Mouse (Mus musculus): ENCODE data around the gene Usp33.

Gene Usp33

GRCm38 (mm10) chr3:152342961-152343517, 3.2 kb upstream of the Usp33 start:
- peak; percentile 70 for DNase-seq (ENCODE audit: low read depth, low spot score)

- DNase-seq (ENCODE audit: low read depth, low spot score) = peak; percentile 45
These were observed 409 bp downstream of the Usp33 start for GRCm38 (mm10) chr3:152346633-152347141.

DNA sequence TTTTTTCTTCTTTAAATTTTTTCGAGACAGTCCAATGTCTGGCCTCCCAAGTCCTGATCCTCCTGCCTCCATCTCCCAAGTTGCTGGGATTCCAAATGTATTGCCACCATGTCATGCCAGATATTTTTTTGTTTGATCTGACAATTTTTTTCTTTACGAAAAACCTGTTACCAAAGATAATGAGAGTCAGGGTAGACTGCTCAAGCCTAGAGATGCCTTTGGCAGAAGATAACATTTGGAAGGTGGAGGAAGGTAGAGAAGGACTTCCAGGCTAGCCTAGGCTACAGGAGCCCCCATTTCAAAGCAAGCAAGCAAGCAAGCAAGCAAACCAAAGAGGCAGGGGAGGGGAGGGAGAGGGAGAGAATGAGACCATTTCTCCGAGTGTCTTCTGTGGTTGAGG, 949 bp downstream of the Usp33 start:
- no peak for DNase-seq (ENCODE audit: low read depth, low spot score)

DNA sequence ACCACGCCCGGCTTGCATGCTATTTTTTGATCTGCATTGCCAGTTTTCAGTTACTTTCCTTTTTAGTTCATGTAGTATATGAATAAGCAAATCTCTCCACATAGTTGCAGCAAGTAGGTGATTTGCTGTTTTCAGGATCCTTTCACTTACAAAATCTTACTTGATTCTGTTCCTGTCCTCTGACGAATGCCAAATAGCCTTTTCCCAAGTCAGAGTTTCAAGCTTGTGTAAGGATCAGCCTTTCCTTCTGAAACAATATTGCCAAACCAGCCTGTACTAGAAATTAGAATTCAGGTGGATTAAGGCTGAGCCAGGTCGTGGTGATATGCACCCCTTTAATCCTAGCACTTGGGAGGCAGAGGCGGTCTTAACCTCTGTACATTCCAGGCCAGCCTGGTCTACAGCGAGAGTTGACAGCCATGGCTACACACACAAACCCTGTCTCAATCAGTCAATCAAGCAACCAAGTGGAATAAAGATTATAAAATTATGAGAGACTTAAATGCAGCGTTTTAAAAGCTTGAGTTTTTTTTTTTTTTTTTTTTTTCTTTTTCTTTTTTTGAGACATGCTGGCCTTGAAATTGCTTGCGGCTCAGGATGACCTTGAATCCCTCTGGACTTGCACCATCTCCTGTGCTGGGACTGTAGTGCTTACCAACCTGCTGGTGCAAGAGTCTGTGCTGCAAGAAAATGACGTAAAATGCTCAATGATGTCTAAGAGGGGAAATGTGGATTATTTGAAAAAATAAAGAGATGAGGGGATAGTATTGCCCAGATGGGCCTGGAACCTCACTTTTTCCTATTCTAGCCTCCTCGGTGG, 1.9 kb downstream of the Usp33 start:
- no peak for DNase-seq (ENCODE audit: low read depth, low spot score)

- DNase-seq (ENCODE audit: low read depth, low spot score) = no peak
These were observed 4.2 kb downstream of the Usp33 start for GRCm38 (mm10) chr3:152350431-152350830.

DNA sequence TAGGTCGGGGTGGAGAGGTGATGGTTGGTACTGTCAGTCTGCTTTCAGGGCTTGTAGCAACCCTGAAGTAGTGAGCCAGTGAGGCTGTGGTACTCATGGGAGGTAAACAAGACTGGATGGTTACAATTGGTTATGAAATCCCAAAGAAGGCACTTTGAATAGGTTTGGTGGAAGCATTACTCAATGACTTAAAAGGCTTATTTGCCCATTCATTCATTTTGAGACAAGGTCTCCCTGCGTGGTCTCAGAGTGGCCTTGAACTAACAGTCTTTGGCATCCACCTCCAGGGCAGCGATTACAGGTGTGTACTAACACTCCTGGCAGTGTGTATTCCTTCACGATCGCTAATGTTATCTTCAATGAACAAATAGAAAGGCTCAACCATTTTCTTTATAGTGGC, 4.7 kb downstream of the Usp33 start:
- no peak for DNase-seq (ENCODE audit: low read depth, low spot score)

- no peak for DNase-seq (ENCODE audit: low read depth, low spot score)
These were observed 6.0 kb downstream of the Usp33 start for GRCm38 (mm10) chr3:152352289-152352688.

- DNase-seq (ENCODE audit: low read depth, low spot score) = no peak
These were observed 7.3 kb downstream of the Usp33 start for GRCm38 (mm10) chr3:152353434-152354177.

- DNase-seq (ENCODE audit: low read depth, low spot score) = peak; percentile 45
These were observed 9.1 kb downstream of the Usp33 start for GRCm38 (mm10) chr3:152355361-152355760.

DNA sequence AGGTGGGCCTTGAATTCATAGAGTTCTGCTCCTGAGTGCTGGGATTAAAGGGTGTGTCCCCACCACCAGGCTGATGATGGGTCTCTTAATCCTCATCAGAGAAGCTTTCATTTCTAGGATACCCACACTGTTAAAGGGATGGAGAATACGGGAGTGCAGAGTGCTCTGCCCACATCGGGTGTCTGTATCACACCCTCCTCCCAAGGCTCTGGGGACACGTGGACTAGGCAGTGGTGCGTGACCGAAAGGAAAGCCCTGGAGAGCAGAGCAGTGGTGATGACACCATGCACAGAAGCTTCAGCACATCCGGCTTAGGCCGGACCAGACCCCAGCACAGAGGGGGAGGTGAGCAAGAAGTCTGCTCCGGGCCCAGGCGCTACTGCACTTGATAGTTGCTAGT, 10.5 kb downstream of the Usp33 start:
- DNase-seq (ENCODE audit: low read depth, low spot score) = no peak

DNA sequence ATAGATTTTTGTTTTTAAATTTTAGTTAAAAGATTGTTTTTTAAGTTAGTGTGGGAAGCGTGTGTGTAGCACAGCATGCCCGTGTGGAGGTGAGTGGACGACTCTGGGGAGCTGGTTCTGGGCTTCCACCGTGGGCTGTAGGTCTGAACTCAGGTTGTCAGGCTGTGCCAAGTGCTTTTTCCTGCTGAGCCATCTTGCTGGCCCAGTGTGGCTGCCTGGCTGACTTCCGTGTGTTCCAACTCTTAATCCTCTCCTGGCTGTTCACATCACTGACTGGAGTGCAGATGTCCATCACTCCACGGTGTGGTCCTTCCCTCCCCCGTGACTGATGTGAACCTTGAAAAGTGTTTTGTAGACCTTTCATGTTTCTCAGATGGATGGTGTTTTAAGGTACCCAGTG, 12.9 kb downstream of the Usp33 start:
- DNase-seq (ENCODE audit: low read depth, low spot score) = no peak

GRCm38 (mm10) chr3:152364181-152364580, 17.9 kb downstream of the Usp33 start:
- no peak for DNase-seq (ENCODE audit: low read depth, low spot score)

- DNase-seq (ENCODE audit: low read depth, low spot score) = no peak
These were observed 29.8 kb downstream of the Usp33 start for GRCm38 (mm10) chr3:152376063-152376462.

DNA sequence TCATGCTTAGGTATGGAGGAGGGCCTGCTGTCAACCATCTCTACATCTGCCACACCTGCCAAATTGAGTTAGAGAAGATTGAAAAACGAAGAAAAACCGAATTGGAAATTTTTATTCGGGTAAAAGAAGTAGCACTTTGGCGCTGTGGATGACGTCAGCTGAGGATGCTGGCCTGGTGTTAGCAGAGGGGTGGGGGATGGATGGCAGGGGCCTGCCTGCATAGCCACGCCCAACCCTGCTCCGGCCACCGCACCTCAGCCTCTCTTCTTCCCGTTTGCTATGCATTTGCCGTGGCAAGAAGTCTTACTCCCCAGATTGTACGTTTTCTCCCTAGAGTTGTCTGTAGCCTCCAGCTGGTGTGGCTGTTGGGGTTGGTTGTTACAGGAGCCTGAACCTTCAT, 37.8 kb downstream of the Usp33 start:
- DNase-seq (ENCODE audit: low read depth, low spot score) = no peak

DNA sequence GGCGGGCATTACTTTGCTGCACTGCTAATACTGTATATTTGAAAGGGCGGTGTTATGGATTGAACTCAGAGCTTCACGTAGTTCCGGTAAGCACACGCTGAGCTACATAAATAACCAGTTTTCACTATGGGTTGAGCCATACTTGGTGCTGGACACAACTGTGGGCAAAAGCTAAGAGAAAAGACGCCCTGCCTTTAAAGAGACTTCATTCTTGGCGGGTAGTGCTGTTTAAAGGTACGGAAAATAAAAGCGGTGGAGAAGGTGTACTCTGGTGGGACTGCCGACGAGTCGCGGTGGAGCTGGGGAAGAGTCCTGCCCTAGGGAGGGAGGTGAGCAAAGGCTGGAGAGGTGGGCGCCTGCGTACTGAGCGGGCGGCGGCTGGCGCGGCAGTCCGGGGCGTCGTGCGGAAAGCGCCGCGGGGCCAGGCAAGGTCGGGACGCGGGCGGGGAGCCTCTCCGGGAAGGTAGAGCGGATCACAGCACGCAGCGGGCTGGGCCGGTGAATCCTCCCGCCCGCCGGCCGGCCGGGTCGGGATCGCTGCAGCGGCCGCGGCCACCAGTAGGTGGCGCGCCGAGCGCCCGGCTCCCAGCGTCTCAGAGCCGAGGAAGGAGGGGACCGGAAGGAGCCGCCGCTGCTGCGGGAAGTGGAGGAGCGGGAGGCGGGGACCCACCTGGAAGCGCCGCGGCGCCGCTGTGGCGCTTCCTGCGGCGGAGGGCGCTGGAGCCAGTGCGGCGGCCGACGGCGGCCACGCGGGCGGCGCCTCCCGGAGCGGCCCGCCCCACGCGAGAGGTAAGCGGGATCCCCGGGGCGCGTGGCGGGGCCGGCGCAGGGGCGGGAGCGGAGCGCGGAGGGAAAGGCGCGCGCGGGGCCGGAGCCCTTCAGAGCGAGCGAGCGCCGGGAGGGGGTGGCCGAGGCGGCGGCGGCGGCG, 49.3 kb downstream of the Usp33 start, which contains the start of gene Zzz3:
Zzz3 (plus strand) TSS at position 124 of the 928 bp plus-strand sequence.
- DNase-seq (ENCODE audit: low read depth, low spot score) = peak; percentile 95

DNA sequence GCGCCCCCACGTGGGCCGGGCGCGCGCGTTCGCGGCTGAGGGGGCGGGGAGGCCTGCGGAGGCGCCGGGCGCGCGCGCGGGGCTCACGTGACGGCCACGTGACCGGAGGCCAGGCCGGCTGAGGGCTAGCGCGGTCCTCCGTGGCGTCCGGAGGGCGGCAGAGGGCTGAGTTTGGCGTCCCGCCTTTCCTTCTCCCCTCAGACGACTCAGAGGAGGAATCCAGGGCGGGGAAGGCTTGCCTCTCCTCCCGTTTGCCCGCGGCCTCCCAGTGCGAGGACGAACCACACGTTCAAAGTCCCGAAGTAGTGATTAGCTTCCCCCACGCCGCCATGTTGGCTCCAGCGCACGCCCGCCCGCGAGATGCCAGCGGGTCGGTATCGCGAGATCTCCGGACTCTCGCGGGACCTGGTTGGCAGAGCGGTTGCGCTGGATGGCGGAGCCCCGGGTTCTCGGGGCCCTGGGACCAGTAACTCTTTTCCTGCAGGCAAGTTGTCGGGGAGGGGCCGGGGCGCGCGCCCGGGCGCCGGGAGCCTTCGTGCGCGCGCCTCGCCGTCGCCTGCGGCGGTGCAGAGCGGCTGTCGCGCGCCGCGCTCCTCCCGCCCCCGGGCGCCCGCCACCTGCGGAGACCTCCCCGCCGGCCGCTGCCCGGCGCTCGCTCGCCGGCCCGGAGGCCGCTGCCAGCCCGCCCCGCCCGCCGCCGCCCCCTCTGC, 50.2 kb downstream of the Usp33 start:
- DNase-seq (ENCODE audit: low read depth, low spot score) = peak; percentile 99

DNA sequence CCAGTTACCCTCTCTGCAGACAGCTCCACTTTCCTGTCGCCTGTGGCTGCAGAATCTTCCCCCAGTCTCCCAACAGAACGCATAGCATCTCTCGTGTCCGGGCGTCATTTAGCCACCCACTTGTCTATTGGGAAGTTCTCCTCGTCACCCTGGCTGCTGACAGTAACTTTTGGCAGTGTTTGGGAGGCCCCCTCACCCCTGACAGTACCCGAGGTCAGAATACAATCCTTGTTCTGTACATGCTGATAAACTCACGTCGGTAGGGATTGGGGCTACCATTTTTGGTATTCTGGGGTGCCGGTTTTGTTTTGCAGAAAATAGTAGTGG, 50.7 kb downstream of the Usp33 start:
- DNase-seq (ENCODE audit: low read depth, low spot score) = no peak

DNA sequence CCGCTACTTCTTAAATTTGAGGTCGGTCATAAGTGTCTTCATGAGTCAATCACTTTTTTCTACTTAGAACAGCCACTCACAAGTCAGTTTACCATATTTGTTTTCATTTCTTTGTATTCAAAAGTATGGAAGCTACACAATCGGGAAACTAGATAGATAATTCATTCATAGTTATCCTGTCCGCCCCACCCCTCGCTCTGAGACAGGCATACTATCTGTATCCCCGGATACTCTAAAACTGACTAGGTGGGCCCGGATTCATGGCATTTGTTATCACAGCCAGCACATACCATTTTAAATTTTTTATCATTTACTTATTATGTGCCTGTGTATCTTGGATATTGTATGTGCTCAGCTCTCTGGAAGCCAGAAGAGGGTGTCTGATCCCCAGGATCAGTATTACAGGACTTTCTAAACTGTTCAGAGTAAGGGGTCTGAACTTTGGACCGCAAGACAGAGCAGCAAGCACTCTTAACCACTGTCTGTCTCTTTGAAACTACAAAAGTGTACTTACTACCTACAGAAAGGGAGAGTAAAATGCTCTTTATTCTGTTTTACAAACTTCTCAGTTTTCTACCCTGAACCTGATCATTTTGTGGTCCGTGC, 51.2 kb downstream of the Usp33 start:
- no peak for DNase-seq (ENCODE audit: low read depth, low spot score)

- no peak for DNase-seq (ENCODE audit: low read depth, low spot score)
These were observed 54.2 kb downstream of the Usp33 start for GRCm38 (mm10) chr3:152400441-152400840.

DNA sequence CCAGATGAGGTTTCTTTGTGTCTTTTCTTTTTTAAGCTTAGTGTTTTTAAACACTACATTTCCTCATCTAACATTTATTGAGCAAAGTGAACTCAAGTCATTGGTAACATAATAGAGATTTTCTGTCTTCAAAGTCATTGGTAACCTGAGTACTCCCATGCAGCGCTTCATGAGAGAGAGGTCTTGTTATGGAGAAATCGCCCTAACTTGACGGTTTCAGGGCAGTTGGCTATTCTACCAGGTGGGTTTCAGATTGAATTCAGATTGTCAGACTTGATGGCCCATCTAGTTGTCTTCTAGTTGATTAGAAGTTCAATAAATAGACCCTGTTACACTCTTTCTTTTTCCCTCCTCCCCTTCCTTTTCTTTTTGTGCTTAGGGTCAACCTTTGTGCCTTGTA, 54.6 kb downstream of the Usp33 start:
- DNase-seq (ENCODE audit: low read depth, low spot score) = no peak
